Mouse (Mus musculus) layer of hippocampus, adult 11-12 months (tissue): ENCODE measurements around the gene Neurod6.

Source experiments
- DNase-seq: peaks from one replicate; pipeline ENCODE4 v3.0.0; 2022; ENCODE audit warnings: low spot score

The Neurod6 gene

DNA sequence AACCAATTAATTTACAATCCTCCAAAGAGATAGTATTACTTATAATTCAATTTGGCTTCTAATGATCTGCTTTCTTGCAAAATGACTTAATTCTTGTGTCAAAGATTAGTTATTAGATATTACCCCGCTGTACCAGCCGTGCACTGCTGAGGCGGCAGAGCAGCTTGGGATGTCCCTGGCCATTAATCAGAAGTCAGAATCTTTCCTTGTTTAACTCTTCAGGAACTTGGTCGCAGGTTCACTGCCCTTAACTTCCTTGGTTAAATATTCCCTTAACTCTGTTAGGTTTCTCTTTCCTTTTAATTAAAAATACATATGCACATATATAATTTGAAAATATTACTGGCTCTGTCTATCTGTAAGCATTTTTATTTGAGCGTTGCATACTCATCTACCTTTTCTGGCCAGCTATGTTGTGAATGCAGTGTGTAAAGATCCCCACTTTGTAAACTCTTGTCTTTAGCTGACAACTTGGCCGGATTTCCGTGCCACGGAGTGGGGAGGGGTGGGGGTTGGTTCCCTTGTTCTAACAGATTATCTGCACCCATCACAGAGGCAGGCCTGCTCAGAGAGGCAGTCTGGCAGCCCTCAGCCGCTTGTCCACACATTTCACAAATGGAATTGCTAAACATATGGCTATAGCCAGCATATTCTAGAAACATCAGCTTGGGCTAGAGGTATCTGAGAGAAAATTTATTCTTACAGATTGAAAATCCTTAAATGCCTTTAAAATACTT, 34.1 kb downstream of the Neurod6 start:
- peak; percentile 14 for DNase-seq

DNA sequence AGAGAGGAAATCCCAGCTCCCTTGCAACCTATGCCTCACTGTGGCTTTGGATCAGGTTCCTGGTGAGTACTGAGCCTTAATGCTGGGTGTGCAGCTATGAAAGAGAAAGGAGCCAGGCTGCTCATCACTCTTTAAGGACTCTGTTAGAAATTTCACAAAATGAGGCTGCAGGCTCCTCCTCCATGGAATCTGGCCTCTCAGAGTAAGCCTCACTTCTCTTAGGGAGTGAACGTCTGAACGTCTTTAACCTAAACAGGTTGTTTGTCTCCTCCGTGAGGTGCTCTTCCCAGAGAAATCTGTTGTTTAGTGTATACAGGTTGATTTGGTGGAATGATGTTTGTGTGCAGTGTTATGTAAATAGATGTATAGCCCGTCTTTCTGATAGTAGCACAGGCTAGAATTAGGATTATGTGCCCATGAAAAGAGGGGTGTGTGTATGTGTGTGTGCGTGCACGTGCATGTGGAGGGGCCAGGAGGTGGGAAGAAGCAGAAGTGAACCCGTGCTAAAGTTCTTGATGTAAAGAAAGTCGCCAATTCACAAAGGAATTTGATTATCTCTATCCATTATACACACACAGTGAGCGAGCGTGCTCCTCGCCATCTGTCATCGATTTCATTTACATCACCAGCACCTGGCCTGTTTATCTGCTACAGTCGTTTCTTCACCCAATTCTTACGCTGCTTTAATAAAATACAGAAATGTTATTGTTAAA, 34.8 kb downstream of the Neurod6 start:
- no peak for DNase-seq

DNA sequence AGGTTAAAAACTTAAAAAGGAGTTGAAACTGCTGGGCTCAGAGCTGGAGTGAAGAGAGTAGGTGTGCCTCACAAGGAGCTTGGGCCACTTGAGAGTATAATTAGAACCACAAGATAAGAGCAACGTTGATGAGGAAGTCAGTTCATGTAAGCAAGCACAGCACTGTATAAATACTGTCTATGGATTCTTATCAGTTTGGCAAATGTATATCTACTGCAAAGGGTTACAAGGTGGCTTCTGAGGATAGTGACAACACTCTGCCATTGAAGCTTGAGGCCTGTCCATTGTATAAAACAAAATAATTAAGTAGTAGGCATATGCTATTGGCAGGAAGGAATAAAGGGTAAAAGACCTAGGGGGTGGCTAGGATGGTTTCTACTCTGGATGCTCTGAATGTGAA, 46.4 kb downstream of the Neurod6 start:
- DNase-seq: no peak
